Mouse (Mus musculus): ENCODE measurements around the gene Cenpo.
A peak's percentile ranks its signal among the peaks of the same experiment; 100 is the strongest.

Cenpo gene

GRCm38 (mm10) chr12:4211174-4211573 is 22.9 kb downstream of the Cenpo start:
- Histone ChIP-seq H3K27me3 (ENCODE audit: control insufficient read depth, insufficient read depth, low read length, poor library complexity, severe bottlenecking) (no peaks in the 10 kb centered on the region), H3K36me3 (ENCODE audit: control insufficient read depth, insufficient read depth, low read length, poor library complexity, severe bottlenecking) (peaks cover 2% of the 10 kb centered on the region)
- DNase-seq (ENCODE audit: low read depth, low spot score), result peak; percentile 85

- no peak for DNase-seq (ENCODE audit: low read depth, low spot score)
- H3K36me3 ChIP-seq (ENCODE audit: control insufficient read depth, insufficient read depth, low read length, poor library complexity, severe bottlenecking), result peaks cover 2% of the 10 kb centered on the region
- H3K27me3 ChIP-seq (ENCODE audit: control insufficient read depth, insufficient read depth, low read length, poor library complexity, severe bottlenecking), result no peaks in the 10 kb centered on the region
Measured at GRCm38 (mm10) chr12:4209196-4209595, 24.9 kb downstream of the Cenpo start.

- peak; percentile 78 for DNase-seq (ENCODE audit: low read depth, low spot score)
- Histone ChIP-seq H3K36me3 (ENCODE audit: control insufficient read depth, insufficient read depth, low read length, poor library complexity, severe bottlenecking) (peaks cover 2% of the 10 kb centered on the region), H3K27me3 (ENCODE audit: control insufficient read depth, insufficient read depth, low read length, poor library complexity, severe bottlenecking) (no peaks in the 10 kb centered on the region)
Measured at GRCm38 (mm10) chr12:4208405-4209133, 25.5 kb downstream of the Cenpo start.

- no peak for DNase-seq (ENCODE audit: low read depth, low spot score)
- Histone ChIP-seq H3K27me3 (ENCODE audit: control insufficient read depth, insufficient read depth, low read length, poor library complexity, severe bottlenecking) (no peaks in the 10 kb centered on the region), H3K36me3 (ENCODE audit: control insufficient read depth, insufficient read depth, low read length, poor library complexity, severe bottlenecking) (no peaks in the 10 kb centered on the region)
Measured at GRCm38 (mm10) chr12:4206106-4206505, 28.0 kb downstream of the Cenpo start.

GRCm38 (mm10) chr12:4202206-4202605 is 31.9 kb downstream of the Cenpo start:
- no peak for DNase-seq (ENCODE audit: low read depth, low spot score)
- no peaks in the 10 kb centered on the region for H3K27me3 ChIP-seq (ENCODE audit: control insufficient read depth, insufficient read depth, low read length, poor library complexity, severe bottlenecking)
- H3K36me3 ChIP-seq (ENCODE audit: control insufficient read depth, insufficient read depth, low read length, poor library complexity, severe bottlenecking), result no peaks in the 10 kb centered on the region

- H3K36me3 ChIP-seq (ENCODE audit: control insufficient read depth, insufficient read depth, low read length, poor library complexity, severe bottlenecking), result no peaks in the 10 kb centered on the region
- no peaks in the 10 kb centered on the region for H3K27me3 ChIP-seq (ENCODE audit: control insufficient read depth, insufficient read depth, low read length, poor library complexity, severe bottlenecking)
- DNase-seq (ENCODE audit: low read depth, low spot score), result no peak
Measured at GRCm38 (mm10) chr12:4201454-4202200, 32.5 kb downstream of the Cenpo start.

- no peaks in the 10 kb centered on the region for H3K36me3 ChIP-seq (ENCODE audit: control insufficient read depth, insufficient read depth, low read length, poor library complexity, severe bottlenecking)
Measured at GRCm38 (mm10) chr12:4199271-4199670, 34.8 kb downstream of the Cenpo start.

GRCm38 (mm10) chr12:4198702-4199101 is 35.4 kb downstream of the Cenpo start:
- Histone ChIP-seq H3K36me3 (ENCODE audit: control insufficient read depth, insufficient read depth, low read length, poor library complexity, severe bottlenecking) (no peaks in the 10 kb centered on the region), H3K27me3 (ENCODE audit: control insufficient read depth, insufficient read depth, low read length, poor library complexity, severe bottlenecking) (no peaks in the 10 kb centered on the region)
- no peak for DNase-seq (ENCODE audit: low read depth, low spot score)

More at GRCm38 (mm10) chr12:4199271-4199670, 34.8 kb downstream of the Cenpo start:
- no peak for DNase-seq (ENCODE audit: low read depth, low spot score)
- H3K27me3 ChIP-seq (ENCODE audit: control insufficient read depth, insufficient read depth, low read length, poor library complexity, severe bottlenecking), result no peaks in the 10 kb centered on the region

GRCm38 (mm10) chr12:4194643-4195042 is 39.5 kb downstream of the Cenpo start:
- Histone ChIP-seq H3K36me3 (ENCODE audit: control insufficient read depth, insufficient read depth, low read length, poor library complexity, severe bottlenecking) (no peaks in the 10 kb centered on the region), H3K27me3 (ENCODE audit: control insufficient read depth, insufficient read depth, low read length, poor library complexity, severe bottlenecking) (no peaks in the 10 kb centered on the region)
- no peak for DNase-seq (ENCODE audit: low read depth, low spot score)

GRCm38 (mm10) chr12:4193025-4193740 is 40.9 kb downstream of the Cenpo start:
- no peak for DNase-seq (ENCODE audit: low read depth, low spot score)
- no peaks in the 10 kb centered on the region for H3K27me3 ChIP-seq (ENCODE audit: control insufficient read depth, insufficient read depth, low read length, poor library complexity, severe bottlenecking)
- no peaks in the 10 kb centered on the region for H3K36me3 ChIP-seq (ENCODE audit: control insufficient read depth, insufficient read depth, low read length, poor library complexity, severe bottlenecking)

GRCm38 (mm10) chr12:4192514-4192913 is 41.6 kb downstream of the Cenpo start:
- DNase-seq (ENCODE audit: low read depth, low spot score), result no peak
- H3K36me3 ChIP-seq (ENCODE audit: control insufficient read depth, insufficient read depth, low read length, poor library complexity, severe bottlenecking), result no peaks in the 10 kb centered on the region
- H3K27me3 ChIP-seq (ENCODE audit: control insufficient read depth, insufficient read depth, low read length, poor library complexity, severe bottlenecking), result no peaks in the 10 kb centered on the region

- DNase-seq (ENCODE audit: low read depth, low spot score), result peak; percentile 27
- no peaks in the 10 kb centered on the region for H3K27me3 ChIP-seq (ENCODE audit: control insufficient read depth, insufficient read depth, low read length, poor library complexity, severe bottlenecking)
- H3K36me3 ChIP-seq (ENCODE audit: control insufficient read depth, insufficient read depth, low read length, poor library complexity, severe bottlenecking), result no peaks in the 10 kb centered on the region
Measured at GRCm38 (mm10) chr12:4189060-4189447, 45.0 kb downstream of the Cenpo start.

GRCm38 (mm10) chr12:4188171-4189059 is 45.7 kb downstream of the Cenpo start:
- Histone ChIP-seq H3K27me3 (ENCODE audit: control insufficient read depth, insufficient read depth, low read length, poor library complexity, severe bottlenecking) (no peaks in the 10 kb centered on the region), H3K36me3 (ENCODE audit: control insufficient read depth, insufficient read depth, low read length, poor library complexity, severe bottlenecking) (no peaks in the 10 kb centered on the region)
- DNase-seq (ENCODE audit: low read depth, low spot score), result no peak

GRCm38 (mm10) chr12:4184648-4185047 is 49.4 kb downstream of the Cenpo start:
- DNase-seq (ENCODE audit: low read depth, low spot score), result no peak
- Histone ChIP-seq H3K27me3 (ENCODE audit: control insufficient read depth, insufficient read depth, low read length, poor library complexity, severe bottlenecking) (no peaks in the 10 kb centered on the region), H3K36me3 (ENCODE audit: control insufficient read depth, insufficient read depth, low read length, poor library complexity, severe bottlenecking) (no peaks in the 10 kb centered on the region)

Measured in splenic B cell, adult 2 months (primary cell).